Mouse (Mus musculus): ENCODE data around the gene Actn1. TPM values are rescaled to one million over a fixed set of nuclear protein-coding genes. Genes with fewer than 3 reads are reported as not detected.
A peak's percentile ranks its signal among the peaks of the same experiment; 100 is the strongest.

Gene Actn1
- total and polyA plus RNA-seq, 3 experiments, result 2.7 to 13.2 (median 5.5) TPM

- dilution Hi-C loops (cut with MboI; ENCODE audit: extremely low pct_ligation_motif_present, extremely low pct_unique_long_range_greater_than_20kb, low sequenced_read_pairs), result no loop called here
- Histone ChIP-seq H3K4me3 (replicated peaks in 1 of 3; ENCODE audit: low read depth in 2 of 3, low read length in 2 of 3, poor library complexity in 1 of 3) (peak overlapping the region in 1 of 3 experiments; percentile 10), H3K36me3 (replicated peaks in 1 of 2; ENCODE audit: control insufficient read depth in 1 of 2, insufficient read depth in 1 of 2, low read length in 1 of 2) (no peaks in the 10 kb centered on the region), H3K27me3 (replicated peaks) (no peaks in the 10 kb centered on the region), H3K9ac (ENCODE audit: insufficient read depth, low read depth) (no peak overlapping the region), H3K9me3 (replicated peaks; ENCODE audit: low read length) (no peaks in the 10 kb centered on the region), H3K4me1 (ENCODE audit: control insufficient read depth in 1 of 2, insufficient read depth in 2 of 2) (peaks cover 19 to 50% of the 10 kb centered on the region in 2 experiments), H3K4me2 (ENCODE audit: insufficient read depth, low read depth, poor library complexity, severe bottlenecking) (no peak overlapping the region), H3K79me2 (replicated peaks; ENCODE audit: control insufficient read depth, extremely low read depth, insufficient read depth, poor library complexity, severe bottlenecking) (no peaks in the 10 kb centered on the region), H3K27ac (ENCODE audit: insufficient read depth, low read depth) (peak overlapping the region; percentile 99)
- in situ Hi-C loops (cut with MboI; ENCODE audit: low pct_ligation_motif_present, low pct_unique_long_range_greater_than_20kb, low sequenced_read_pairs), result loop anchor here (10.0 kb wide), 1 partner anchor 542 kb away; no protein-coding TSS in a partner anchor
- peak; percentile 85 for DNase-seq (ENCODE audit: extremely low read depth)
- TF ChIP-seq TCF12 (IDR thresholded peaks at IDR 0.05; ENCODE audit: low read depth, low read length) (peak; percentile 41; the same call in 1 of the 2 replicates), MYC (IDR thresholded peaks at IDR 0.05; ENCODE audit: low read depth, low read length) (peak; percentile 48; the same call in 1 of the 2 replicates), EP300 (IDR thresholded peaks at IDR 0.05; ENCODE audit: low read length) (no peak), ETS1 (conservative IDR thresholded peaks at IDR 0.05; ENCODE audit: low read depth, low read length) (peak; percentile 43; the same call in 1 of the 2 replicates), PAX5 (IDR thresholded peaks at IDR 0.05; ENCODE audit: low read length) (no peak), POLR2AphosphoS2 (IDR thresholded peaks at IDR 0.05; ENCODE audit: low read depth, low read length) (no peak), JUN (IDR thresholded peaks at IDR 0.05; ENCODE audit: insufficient read depth, low read depth, low read length) (no peak), IRF4 (IDR thresholded peaks at IDR 0.05; ENCODE audit: low read depth, low read length) (peak; percentile 71), GABPA (IDR thresholded peaks at IDR 0.05; ENCODE audit: insufficient replicate concordance, low read depth, low read length) (no peak), ZC3H11A (IDR thresholded peaks at IDR 0.05; ENCODE audit: low read depth, low read length) (peak; percentile 8; the same call in 1 of the 2 replicates), RCOR1 (conservative IDR thresholded peaks at IDR 0.05; ENCODE audit: low read depth, low read length) (no peak; the same call in 1 of the 2 replicates), NRF1 (IDR thresholded peaks at IDR 0.05; ENCODE audit: low read depth, low read length) (peak; percentile 39; the same call in 1 of the 2 replicates), CHD2 (IDR thresholded peaks at IDR 0.05; ENCODE audit: low read length) (no peak), JUND (conservative IDR thresholded peaks at IDR 0.05; ENCODE audit: low read depth, low read length) (peak; percentile 87), NELFE (IDR thresholded peaks at IDR 0.05; ENCODE audit: low read depth, low read length) (peak; percentile 45; the same call in 1 of the 2 replicates), RAD21 (IDR thresholded peaks at IDR 0.05; ENCODE audit: low read depth, low read length) (peak; percentile 36), MAX (IDR thresholded peaks at IDR 0.05; ENCODE audit: low read length) (peak; percentile 29; the same call in 1 of the 2 replicates), UBTF (IDR thresholded peaks at IDR 0.05; ENCODE audit: low read depth, low read length) (no peak), MAFK (IDR thresholded peaks at IDR 0.05; ENCODE audit: insufficient replicate concordance, low read length) (peak; percentile 4; the same call in 1 of the 2 replicates), CTCF (conservative IDR thresholded peaks at IDR 0.05 in 1 of 2, IDR thresholded peaks at IDR 0.05 in 1 of 2; ENCODE audit: low read depth in 2 of 2, low read length in 2 of 2) (peak; percentile 40 to 81), USF2 (conservative IDR thresholded peaks at IDR 0.05; ENCODE audit: low read depth, low read length) (peak; percentile 82), USF1 (IDR thresholded peaks at IDR 0.05; ENCODE audit: low read depth, low read length) (peak; percentile 82), SMC3 (IDR thresholded peaks at IDR 0.05; ENCODE audit: low read depth, low read length) (peak; percentile 56), MEF2A (IDR thresholded peaks at IDR 0.05; ENCODE audit: borderline replicate concordance, low read depth, low read length) (peak; percentile 65; the same call in 1 of the 2 replicates), E2F4 (IDR thresholded peaks at IDR 0.05; ENCODE audit: insufficient replicate concordance, low read depth, low read length) (no peak), SIN3A (IDR thresholded peaks at IDR 0.05; ENCODE audit: low read length) (no peak), CHD1 (IDR thresholded peaks at IDR 0.05; ENCODE audit: low read depth, low read length) (no peak), ELF1 (IDR thresholded peaks at IDR 0.05; ENCODE audit: low read depth, low read length) (peak; percentile 26; the same call in 1 of the 2 replicates), MAZ (IDR thresholded peaks at IDR 0.05; ENCODE audit: low read depth, low read length) (no peak), ZNF384 (IDR thresholded peaks at IDR 0.05; ENCODE audit: low read depth, low read length) (no peak), BHLHE40 (IDR thresholded peaks at IDR 0.05; ENCODE audit: low read depth, low read length) (peak; percentile 92), KAT2A (IDR thresholded peaks at IDR 0.05; ENCODE audit: insufficient replicate concordance, low read length) (no peak), HCFC1 (IDR thresholded peaks at IDR 0.05; ENCODE audit: low read depth, low read length) (peak; percentile 43; the same call in 1 of the 2 replicates), POLR2A (IDR thresholded peaks at IDR 0.05; ENCODE audit: low read depth, low read length) (no peak)
Measured at GRCm38 (mm10) chr12:80146227-80147223, 113.6 kb downstream of the Actn1 start.
